In the genomic region with DNA sequence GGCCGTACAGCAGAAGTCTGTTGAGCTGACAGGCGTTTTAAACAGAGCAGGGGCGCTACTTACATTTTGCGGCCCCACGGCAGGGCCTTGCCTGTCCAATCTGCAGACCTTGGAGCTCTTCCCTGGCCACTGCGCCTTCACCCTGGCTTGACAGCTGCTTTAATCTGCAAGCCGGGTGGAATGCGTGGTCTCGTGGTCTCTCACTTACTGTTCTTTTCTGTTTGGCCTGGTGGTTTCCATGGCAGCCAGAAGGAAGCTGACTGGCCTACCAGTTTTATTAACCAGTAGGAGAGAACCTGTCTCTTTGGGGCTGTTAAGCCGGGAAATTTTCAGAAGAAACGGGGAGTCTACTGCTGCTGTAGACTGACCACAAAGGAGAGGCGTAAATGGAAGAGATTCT, we compare ENCODE assay signal across 9 mouse cellular contexts. TPM values are rescaled to one million over a fixed set of nuclear protein-coding genes. Genes with fewer than 3 reads are reported as not detected.
DNase-seq lines count a peak whose midpoint lies in the region; ATAC-seq and TF ChIP-seq lines count a peak whose summit lies in the region.
"Had no signal": no experiment of that assay in that cellular context is flagged by ENCODE, and none has a peak within 500 bp of the region (broad histone marks: within the 10 kb centered on the region; RNA-seq: fewer than 3 reads in every experiment).

No protein-coding gene starts in this region.

- WGBS in lung, postnatal 0 days = 30% methylated on average over 12 of the region's 12 CpGs
- WGBS in lung, adult 2 months = 39% methylated on average over 12 of the region's 12 CpGs
- 29% methylated on average over 12 of the region's 12 CpGs for WGBS in limb, embryonic 12.5 days
- WGBS in stomach, embryonic 14.5 days = 20% methylated on average over 12 of the region's 12 CpGs

- TF ChIP-seq EP300 in lung, postnatal 0 days (IDR thresholded peaks at IDR 0.05) = no peak

- H3K36me3 ChIP-seq in lung, postnatal 0 days (ENCODE audit: insufficient read depth, low read length) = no peaks in the 10 kb centered on the region
- H3K36me3 ChIP-seq in limb, embryonic 12.5 days = no peaks in the 10 kb centered on the region
- H3K36me3 ChIP-seq in stomach, embryonic 14.5 days (ENCODE audit: control insufficient read depth, insufficient read depth, low read length) = no peaks in the 10 kb centered on the region
- H3K36me3 ChIP-seq: stomach, embryonic 15.5 days had no signal

- no peaks in the 10 kb centered on the region for H3K27me3 ChIP-seq in lung, postnatal 0 days (replicated peaks; ENCODE audit: insufficient read depth, low read length)
- H3K27me3 ChIP-seq in limb, embryonic 12.5 days = peaks cover 14% of the 10 kb centered on the region
- H3K27me3 ChIP-seq in stomach, embryonic 14.5 days (ENCODE audit: control insufficient read depth, insufficient read depth, low read length) = no peaks in the 10 kb centered on the region

- DNase-seq in cerebellum, postnatal 10 days = peak; percentile 66 to 69
- DNase-seq in cerebellum, postnatal 25 days = no peak
- peak; percentile 62 for DNase-seq in lung, postnatal 0 days (ENCODE audit: low spot score)
- no peak for DNase-seq in lung, adult 2 months
- DNase-seq in cerebellum, adult 9-11 months = no peak
- DNase-seq in thymus, postnatal 4 days = no peak

- no peak for TF ChIP-seq CTCF in lung, postnatal 0 days (IDR thresholded peaks at IDR 0.05)
- no peak for TF ChIP-seq CTCF in lung, adult 2 months (IDR thresholded peaks at IDR 0.05; ENCODE audit: insufficient read depth, low read length)

- H3K9ac ChIP-seq in lung, postnatal 0 days (replicated peaks; ENCODE audit: low read depth) = no peak overlapping the region
- no peak overlapping the region for H3K9ac ChIP-seq in limb, embryonic 12.5 days (replicated peaks)
- no peak overlapping the region for H3K9ac ChIP-seq in stomach, embryonic 14.5 days (replicated peaks; ENCODE audit: low read depth, low read length)
- H3K9ac ChIP-seq: stomach, embryonic 15.5 days had no signal

- H3K27ac ChIP-seq in lung, postnatal 0 days (ENCODE audit: low read length) = no peak overlapping the region
- H3K27ac ChIP-seq in limb, embryonic 12.5 days = no peak overlapping the region
- no peak overlapping the region for H3K27ac ChIP-seq in stomach, embryonic 14.5 days (ENCODE audit: low read length)
- H3K27ac ChIP-seq: stomach, embryonic 15.5 days had no signal

- TF ChIP-seq POLR2A in lung, adult 2 months (IDR thresholded peaks at IDR 0.05; ENCODE audit: borderline replicate concordance, extremely low read depth, low read depth, low read length) = no peak

- no peak for ATAC-seq in lung, postnatal 0 days
- ATAC-seq in limb, embryonic 12.5 days (ENCODE audit: insufficient number of reproducible peaks, insufficient read depth, low FRiP score, low TSS enrichment, low read depth) = no peak
- peak; percentile 63; the same call in 1 of the 2 replicates for ATAC-seq in stomach, embryonic 14.5 days (ENCODE audit: insufficient number of reproducible peaks, insufficient read depth, low FRiP score, low read depth)

- H3K4me2 ChIP-seq in lung, postnatal 0 days (replicated peaks; ENCODE audit: low read depth, low read length) = no peak overlapping the region
- H3K4me2 ChIP-seq in limb, embryonic 12.5 days = 0 out of 2 replicates have a peak overlapping the region, but pooled peaks have one; percentile 0
- H3K4me2 ChIP-seq in stomach, embryonic 14.5 days (replicated peaks; ENCODE audit: low read depth, low read length) = 0 out of 2 replicates have a peak overlapping the region, but pooled peaks have one; percentile 24
- H3K4me2 ChIP-seq: stomach, embryonic 15.5 days had no signal

- no peak overlapping the region for H3K4me3 ChIP-seq in lung, postnatal 0 days (ENCODE audit: low read depth, low read length)
- no peak overlapping the region for H3K4me3 ChIP-seq in lung, adult 2 months (replicated peaks; ENCODE audit: extremely low read depth, low read depth, low read length)
- H3K4me3 ChIP-seq in limb, embryonic 12.5 days (replicated peaks) = no peak overlapping the region
- no peak overlapping the region for H3K4me3 ChIP-seq in stomach, embryonic 14.5 days (ENCODE audit: low read depth, low read length)
- H3K4me3 ChIP-seq: stomach, embryonic 15.5 days had no signal

- no peaks in the 10 kb centered on the region for H3K9me3 ChIP-seq in lung, postnatal 0 days (ENCODE audit: low read length)
- H3K9me3 ChIP-seq in limb, embryonic 12.5 days = no peaks in the 10 kb centered on the region
- no peaks in the 10 kb centered on the region for H3K9me3 ChIP-seq in stomach, embryonic 14.5 days (ENCODE audit: control insufficient read depth, low read depth, low read length)
- H3K9me3 ChIP-seq: stomach, embryonic 15.5 days had no signal

- no peaks in the 10 kb centered on the region for H3K4me1 ChIP-seq in lung, postnatal 0 days (ENCODE audit: insufficient read depth, low read depth, low read length)
- no peaks in the 10 kb centered on the region for H3K4me1 ChIP-seq in lung, adult 2 months (ENCODE audit: control insufficient read depth, insufficient read depth, low read length)
- peaks cover 10% of the 10 kb centered on the region; the same call in 1 of the 2 replicates for H3K4me1 ChIP-seq in limb, embryonic 12.5 days (replicated peaks)
- H3K4me1 ChIP-seq in stomach, embryonic 14.5 days (ENCODE audit: control insufficient read depth, insufficient read depth, low read length) = no peaks in the 10 kb centered on the region

RNA-seq across cellular contexts. Expression of a gene that starts 24.6 kb away (rescaled TPM):
- polyA plus RNA-seq in lung, postnatal 0 days (2015; fragmentation: Nextera tagmentation; extraction: Ambion mirVana) = 20.3 and 23.9 TPM in 2 replicates
- 12.2 and 21.7 TPM in 2 replicates for polyA plus RNA-seq in lung, adult 2 months (2012; rRNA removed)
- 92.0 and 96.2 TPM in 2 replicates for polyA plus RNA-seq in limb, embryonic 12.5 days (2016; fragmentation: Nextera tagmentation; extraction: Ambion mirVana)
- polyA plus RNA-seq in stomach, embryonic 14.5 days (2014; fragmentation: Nextera tagmentation; extraction: Ambion mirVana) = 80.5 and 81.9 TPM in 2 replicates

RNA-seq across cellular contexts. Expression of a gene that starts 26.0 kb away (rescaled TPM):
- 0.07 and 0.26 TPM in 2 replicates for polyA plus RNA-seq in lung, postnatal 0 days (2015; fragmentation: Nextera tagmentation; extraction: Ambion mirVana)
- 0.23 and 0.30 TPM in 2 replicates for polyA plus RNA-seq in lung, adult 2 months (2012; rRNA removed)
- not detected in 2 replicates for polyA plus RNA-seq in limb, embryonic 12.5 days (2016; fragmentation: Nextera tagmentation; extraction: Ambion mirVana)
- polyA plus RNA-seq in stomach, embryonic 14.5 days (2014; fragmentation: Nextera tagmentation; extraction: Ambion mirVana) = 0.39 TPM in 1 of 2 replicates, not detected in the other

RNA-seq across cellular contexts. Expression of a gene that starts 57.9 kb away (rescaled TPM):
- polyA plus RNA-seq in lung, postnatal 0 days (2015; fragmentation: Nextera tagmentation; extraction: Ambion mirVana) = 12.7 and 13.1 TPM in 2 replicates
- 35.8 and 42.2 TPM in 2 replicates for polyA plus RNA-seq in lung, adult 2 months (2012; rRNA removed)
- polyA plus RNA-seq in limb, embryonic 12.5 days (2016; fragmentation: Nextera tagmentation; extraction: Ambion mirVana) = 10.9 and 11.3 TPM in 2 replicates
- polyA plus RNA-seq in stomach, embryonic 14.5 days (2014; fragmentation: Nextera tagmentation; extraction: Ambion mirVana) = 17.5 and 17.8 TPM in 2 replicates

Comparison
In these comparisons a context has a peak if more than half of its experiments do, and no peak if none do; other contexts are left out.
1. DNase-seq: peak in cerebellum, postnatal 10 days (2 of 2) and lung, postnatal 0 days (single experiment); none in cerebellum, postnatal 25 days (0 of 2), lung, adult 2 months (single experiment), cerebellum, adult 9-11 months (single experiment) and thymus, postnatal 4 days (single experiment).